Comparison of ENCODE assay signal across 21 mouse cellular contexts in genomic region chr17:74808330-74808729, GRCm38 (mm10).
DNase-seq lines count a peak whose midpoint lies in the region; ATAC-seq and TF ChIP-seq lines count a peak whose summit lies in the region.
"Had no signal": no experiment of that assay in that cellular context is flagged by ENCODE, and none has a peak within 500 bp of the region (broad histone marks: within the 10 kb centered on the region; RNA-seq: fewer than 3 reads in every experiment).

No protein-coding gene starts in this region.

- no peak overlapping the region for H3K9ac ChIP-seq in liver, adult 2 months (ENCODE audit: low read depth, low read length)
- no peak overlapping the region for H3K9ac ChIP-seq in liver, postnatal 0 days (replicated peaks)
- no peak overlapping the region for H3K9ac ChIP-seq in MEL (ENCODE audit: control insufficient read depth, low read depth, low read length, poor library complexity, severe bottlenecking)
- H3K9ac ChIP-seq: forebrain, embryonic 13.5 days; heart, embryonic 13.5 days; hindbrain, embryonic 12.5 days had no signal

- 83% methylated on average over 1 of the region's 1 CpGs for WGBS in liver, adult 2 months
- 78% methylated on average over 1 of the region's 1 CpGs for WGBS in liver, postnatal 0 days (ENCODE audit: insufficient replicate concordance)
- WGBS in macrophage (ENCODE audit: missing documents), result 20% methylated on average over 1 of the region's 1 CpGs
- WGBS in thymus, adult 2 months, result 93% methylated on average over 1 of the region's 1 CpGs

- no peak overlapping the region for H3K4me3 ChIP-seq in liver, adult 2 months (ENCODE audit: insufficient read depth, low read depth, low read length)
- no peak overlapping the region for H3K4me3 ChIP-seq in liver, postnatal 0 days (ENCODE audit: low read depth, low read length)
- no peak overlapping the region for H3K4me3 ChIP-seq in MEL (ENCODE audit: control insufficient read depth in 1 of 2, insufficient read depth in 1 of 2, low read depth in 2 of 2, low read length in 2 of 2)
- no peak overlapping the region for H3K4me3 ChIP-seq in macrophage (ENCODE audit: inconsistent target)
- H3K4me3 ChIP-seq in thymus, adult 2 months (ENCODE audit: control insufficient read depth, insufficient read depth, low read length), result no peak overlapping the region
- H3K4me3 ChIP-seq: embryonic facial prominence, embryonic 10.5 days; forebrain, embryonic 13.5 days; heart, embryonic 13.5 days; hindbrain, embryonic 12.5 days had no signal

- H3K4me2 ChIP-seq in liver, postnatal 0 days (ENCODE audit: low read depth, low read length), result no peak overlapping the region
- H3K4me2 ChIP-seq: forebrain, embryonic 13.5 days; heart, embryonic 13.5 days; hindbrain, embryonic 12.5 days had no signal

- H3K27ac ChIP-seq in liver, adult 2 months (replicated peaks; ENCODE audit: insufficient read depth, low read depth, low read length), result no peak overlapping the region
- no peak overlapping the region for H3K27ac ChIP-seq in liver, postnatal 0 days (ENCODE audit: low read depth)
- peak overlapping the region; percentile 7; the same call in 1 of the 2 replicates for H3K27ac ChIP-seq in MEL (ENCODE audit: control insufficient read depth, low read depth, low read length)
- peak overlapping the region; percentile 17 for H3K27ac ChIP-seq in macrophage
- H3K27ac ChIP-seq in thymus, adult 2 months (ENCODE audit: control insufficient read depth, insufficient read depth, low read length), result no peak overlapping the region
- H3K27ac ChIP-seq: embryonic facial prominence, embryonic 10.5 days; forebrain, embryonic 13.5 days; heart, embryonic 13.5 days; hindbrain, embryonic 12.5 days had no signal

- peak; percentile 9 for DNase-seq in liver, adult 2 months (ENCODE audit: extremely low read depth, low read depth, low spot score)
- DNase-seq in liver, postnatal 0 days, result no peak
- DNase-seq in MEL (ENCODE audit: low read depth, low spot score), result no peak
- no peak for DNase-seq in cerebellum, adult 11-12 months
- no peak for DNase-seq in gastrocnemius, postnatal 10 days
- no peak for DNase-seq in thymus, adult 2 months
- DNase-seq: cerebellum, adult 2 months; cerebellum, postnatal 25 days; heart, postnatal 4 days had no signal

- H3K27me3 ChIP-seq in liver, adult 2 months (ENCODE audit: control insufficient read depth, insufficient read depth, low read length), result no peaks in the 10 kb centered on the region
- no peaks in the 10 kb centered on the region for H3K27me3 ChIP-seq in liver, postnatal 0 days (ENCODE audit: insufficient read depth, low read length)
- no peaks in the 10 kb centered on the region for H3K27me3 ChIP-seq in MEL (ENCODE audit: control insufficient read depth in 1 of 2, insufficient read depth in 2 of 2, low read length in 2 of 2)
- H3K27me3 ChIP-seq in thymus, adult 2 months (ENCODE audit: control insufficient read depth, insufficient read depth, low read length), result no peaks in the 10 kb centered on the region
- H3K27me3 ChIP-seq: forebrain, embryonic 13.5 days; heart, embryonic 13.5 days; hindbrain, embryonic 12.5 days; Patski had no signal

- TF ChIP-seq POLR2A in liver, adult 2 months (IDR thresholded peaks at IDR 0.05; ENCODE audit: extremely low read depth, insufficient read depth, low read length), result no peak
- TF ChIP-seq POLR2A in MEL (IDR thresholded peaks at IDR 0.05; ENCODE audit: control insufficient read depth in 1 of 2, insufficient read depth in 1 of 2, low read depth in 1 of 2, low read length in 2 of 2, poor library complexity in 1 of 2), result no peak
- TF ChIP-seq POLR2A in thymus, adult 2 months (IDR thresholded peaks at IDR 0.05; ENCODE audit: control insufficient read depth, extremely low read depth, insufficient read depth, low read length, poor library complexity), result no peak

- no peak for TF ChIP-seq RAD21 in MEL (IDR thresholded peaks at IDR 0.05; ENCODE audit: low read depth, low read length)

- no peaks in the 10 kb centered on the region for H3K9me3 ChIP-seq in liver, postnatal 0 days (ENCODE audit: low read length)
- H3K9me3 ChIP-seq in MEL (replicated peaks; ENCODE audit: insufficient read depth, low read length), result no peaks in the 10 kb centered on the region
- H3K9me3 ChIP-seq: embryonic facial prominence, embryonic 10.5 days; forebrain, embryonic 13.5 days; G1E; heart, embryonic 13.5 days; hindbrain, embryonic 12.5 days had no signal

- no peak for TF ChIP-seq CTCF in liver, adult 2 months (IDR thresholded peaks at IDR 0.05; ENCODE audit: low read depth, low read length)
- no peak for TF ChIP-seq CTCF in liver, postnatal 0 days (IDR thresholded peaks at IDR 0.05; ENCODE audit: low read depth)
- TF ChIP-seq CTCF in MEL (IDR thresholded peaks at IDR 0.05 in 2 of 3, conservative IDR thresholded peaks at IDR 0.05 in 1 of 3; ENCODE audit: control insufficient read depth in 1 of 3, insufficient read depth in 1 of 3, low read depth in 2 of 3, low read length in 3 of 3, poor library complexity in 1 of 3, severe bottlenecking in 1 of 3), result no peak
- no peak for TF ChIP-seq CTCF in thymus, adult 2 months (IDR thresholded peaks at IDR 0.05; ENCODE audit: borderline replicate concordance, control insufficient read depth, extremely low read depth, insufficient read depth, low read length, poor library complexity)

- no peak for TF ChIP-seq EP300 in liver, postnatal 0 days (IDR thresholded peaks at IDR 0.05; ENCODE audit: low read depth)
- no peak for TF ChIP-seq EP300 in MEL (IDR thresholded peaks at IDR 0.05; ENCODE audit: low read depth in 1 of 2, low read length in 2 of 2)

- H3K4me1 ChIP-seq in liver, adult 2 months (ENCODE audit: control insufficient read depth, insufficient read depth, low read length), result 0 out of 2 replicates have a peak, but pooled peaks cover 2% of the 10 kb centered on the region
- no peaks in the 10 kb centered on the region for H3K4me1 ChIP-seq in liver, postnatal 0 days (ENCODE audit: insufficient read depth)
- H3K4me1 ChIP-seq in MEL (ENCODE audit: control insufficient read depth in 1 of 2, insufficient read depth in 2 of 2, low read length in 2 of 2), result peaks cover 11 to 15% of the 10 kb centered on the region in 2 experiments
- H3K4me1 ChIP-seq in thymus, adult 2 months (replicated peaks; ENCODE audit: control insufficient read depth, insufficient read depth, low read length), result no peaks in the 10 kb centered on the region
- H3K4me1 ChIP-seq: hindbrain, embryonic 12.5 days had no signal

- no peak for ATAC-seq in liver, postnatal 0 days
- 0 out of 2 replicates have a peak, but pooled peaks have one; percentile 0 for ATAC-seq in megakaryocyte-erythroid progenitor cell, adult 5-6 weeks (replicated peaks; ENCODE audit: low FRiP score, low TSS enrichment, poor library complexity, severe bottlenecking)
- ATAC-seq: activated CD4-positive, CD25-positive, alpha-beta regulatory T cell, adult 4 months; forebrain, embryonic 13.5 days; hindbrain, embryonic 16.5 days; inflammation-experienced regulatory T-cells, adult 6 months; intestine, postnatal 0 days; Patski had no signal

- H3K36me3 ChIP-seq in liver, adult 2 months (ENCODE audit: control insufficient read depth, insufficient read depth, low read length), result no peaks in the 10 kb centered on the region
- no peaks in the 10 kb centered on the region for H3K36me3 ChIP-seq in liver, postnatal 0 days (replicated peaks; ENCODE audit: insufficient read depth, low read length)
- peaks cover 0 to 19% of the 10 kb centered on the region in 2 experiments; a peak in 3 of 4 replicates for H3K36me3 ChIP-seq in MEL (ENCODE audit: control insufficient read depth in 1 of 2, insufficient read depth in 2 of 2, low read length in 2 of 2)
- H3K36me3 ChIP-seq in macrophage (ENCODE audit: inconsistent target), result no peaks in the 10 kb centered on the region
- H3K36me3 ChIP-seq in thymus, adult 2 months (ENCODE audit: control insufficient read depth, insufficient read depth, low read length), result no peaks in the 10 kb centered on the region
- H3K36me3 ChIP-seq: hindbrain, embryonic 12.5 days had no signal

- no peaks in the 10 kb centered on the region for H3K79me2 ChIP-seq in liver, adult 2 months (ENCODE audit: control insufficient read depth, insufficient read depth, low read length)
- H3K79me2 ChIP-seq in MEL (ENCODE audit: control insufficient read depth, insufficient read depth, low read length, poor library complexity) (no peaks in the 10 kb centered on the region), macrophage (ENCODE audit: inconsistent target) (peaks cover 34% of the 10 kb centered on the region; the same call in 1 of the 2 replicates)

TF ChIP-seq in MEL, 35 proteins besides CTCF, POLR2A, EP300 and RAD21:
- no peak for TF ChIP-seq ZC3H11A (IDR thresholded peaks at IDR 0.05; ENCODE audit: low read depth, low read length)

Comparison
In these comparisons a context has a peak if more than half of its experiments do, and no peak if none do; other contexts are left out.
1. H3K27ac ChIP-seq: peak in MEL (single experiment) and macrophage (single experiment); none in liver, adult 2 months (single experiment), liver, postnatal 0 days (single experiment) and thymus, adult 2 months (single experiment).